Mouse (Mus musculus): ENCODE results near the gene Slc44a1.

DNA sequence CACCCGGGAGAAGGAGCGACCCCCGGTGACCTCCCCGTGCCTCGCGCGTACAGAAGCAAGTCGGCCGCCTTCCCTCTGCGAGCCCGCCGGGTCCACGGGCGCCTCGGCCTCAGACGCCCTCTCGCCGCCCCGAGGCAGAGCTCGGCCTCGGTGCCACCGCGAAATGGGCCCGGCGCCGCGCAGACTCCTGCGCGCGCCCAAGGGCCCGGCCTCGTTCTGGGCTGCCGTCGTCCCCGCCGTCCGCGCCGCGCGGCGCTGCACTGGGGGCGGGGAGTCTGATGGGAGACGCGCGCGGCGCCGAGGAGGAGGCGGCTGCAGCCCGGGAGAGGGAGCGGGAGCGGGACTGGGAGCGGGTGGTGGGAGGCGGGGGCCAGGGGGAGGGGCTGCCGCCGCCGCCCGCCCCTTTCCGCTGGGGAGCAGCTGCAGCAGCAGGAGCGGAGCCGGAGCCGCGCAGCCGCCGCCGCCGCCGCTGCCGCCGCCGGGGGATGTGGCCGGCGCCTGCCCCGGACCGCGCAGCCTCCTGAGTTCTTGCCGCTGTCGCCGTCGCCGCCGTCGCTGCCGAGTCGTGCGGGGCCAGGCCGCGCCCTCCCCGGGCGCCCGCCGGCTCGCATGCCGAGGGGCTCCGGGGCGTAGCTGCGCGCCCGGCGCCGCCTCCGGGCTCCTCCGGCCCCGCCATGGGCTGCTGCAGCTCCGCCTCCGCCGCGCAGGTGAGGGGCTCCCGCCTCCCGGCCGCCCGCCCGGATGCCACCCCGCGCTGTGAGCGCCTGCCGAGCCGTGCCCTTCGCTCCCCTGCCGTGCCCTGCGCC, at the start of gene Slc44a1:
- no peak for TF ChIP-seq CTCF (IDR thresholded peaks at IDR 0.05; ENCODE audit: extremely low read depth, insufficient read length, insufficient replicate concordance, low read depth, low read length)
- TF ChIP-seq POLR2A (IDR thresholded peaks at IDR 0.05; ENCODE audit: low read depth, low read length): peak; percentile 75

All from small intestine, adult 2 months (tissue).